Mouse (Mus musculus): ENCODE results near the gene H2-Oa.

H2-Oa gene

DNA sequence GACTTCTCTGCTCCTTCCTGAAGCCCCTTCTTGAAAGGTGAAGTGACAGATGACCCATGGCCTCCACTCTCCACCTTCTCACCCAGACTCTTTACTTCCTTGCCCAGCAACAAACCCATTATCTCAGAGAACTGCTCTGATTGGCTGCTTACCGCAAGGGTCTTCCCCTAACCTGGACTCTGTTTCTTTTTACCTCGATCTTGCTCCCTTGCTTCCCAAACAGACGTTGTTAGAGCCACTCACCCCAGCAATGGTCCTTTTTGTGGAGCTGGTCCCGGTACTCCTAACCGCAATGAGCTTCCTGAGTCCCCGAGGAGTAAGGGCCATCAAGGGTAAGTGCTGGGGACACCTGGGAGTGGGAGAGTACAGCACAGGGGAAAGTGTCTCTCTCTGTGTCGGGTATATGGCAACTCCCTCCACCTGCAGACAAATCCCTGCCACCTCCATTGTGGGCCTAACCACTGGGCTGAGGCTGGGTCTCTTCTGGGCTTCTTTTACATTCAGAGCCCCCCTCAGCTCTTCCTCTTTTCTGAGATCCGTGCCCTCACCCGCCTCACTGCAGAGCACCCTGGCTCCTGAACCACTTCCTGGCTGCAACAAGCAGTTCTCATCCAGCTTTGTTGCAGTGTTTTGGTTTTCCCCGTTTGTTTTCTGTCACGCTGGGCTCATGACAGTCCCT, at the start of gene H2-Oa:
TSS of gene H2-Oa (plus strand) at position 144 of the 679 bp plus-strand sequence.
- DNase-seq (ENCODE audit: low spot score): no peak

GRCm38 (mm10) chr17:34045941-34046340, 46.2 kb upstream of the H2-Oa start:
- no peak for DNase-seq (ENCODE audit: low spot score)

DNA sequence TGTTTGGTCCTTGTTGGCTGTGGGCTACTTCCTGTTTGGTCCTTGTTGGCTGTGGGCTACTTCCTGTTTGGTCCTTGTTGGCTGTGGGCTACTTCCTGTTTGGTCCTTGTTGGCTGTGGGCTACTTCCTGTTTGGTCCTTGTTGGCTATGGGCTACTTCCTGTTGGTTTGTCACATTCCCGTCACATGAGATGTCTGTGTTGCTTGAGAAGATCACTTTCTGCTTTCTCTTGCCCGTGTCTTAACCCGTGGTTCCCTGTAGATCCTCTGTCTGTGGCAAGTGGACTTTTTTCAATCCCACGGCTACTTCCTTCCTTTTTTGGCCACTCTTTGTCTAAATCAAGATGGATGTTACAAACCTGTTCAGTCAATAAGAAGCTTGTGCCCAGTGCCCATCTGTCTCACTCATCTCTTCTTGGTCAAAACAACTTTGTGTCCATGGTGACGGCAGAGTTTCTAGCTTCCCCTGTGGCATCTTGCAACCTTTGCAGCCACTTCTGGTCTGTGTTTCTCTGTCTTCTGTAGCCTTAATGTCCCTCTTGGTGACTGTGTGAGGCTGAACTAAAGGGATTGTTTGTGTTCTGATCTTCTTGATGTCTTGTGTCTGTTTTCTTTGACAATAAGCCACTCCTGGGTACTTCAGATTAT, 44.6 kb upstream of the H2-Oa start:
- no peak for DNase-seq (ENCODE audit: low spot score)

- DNase-seq (ENCODE audit: low spot score): no peak
Measured at GRCm38 (mm10) chr17:34057224-34057623, 34.9 kb upstream of the H2-Oa start.

DNA sequence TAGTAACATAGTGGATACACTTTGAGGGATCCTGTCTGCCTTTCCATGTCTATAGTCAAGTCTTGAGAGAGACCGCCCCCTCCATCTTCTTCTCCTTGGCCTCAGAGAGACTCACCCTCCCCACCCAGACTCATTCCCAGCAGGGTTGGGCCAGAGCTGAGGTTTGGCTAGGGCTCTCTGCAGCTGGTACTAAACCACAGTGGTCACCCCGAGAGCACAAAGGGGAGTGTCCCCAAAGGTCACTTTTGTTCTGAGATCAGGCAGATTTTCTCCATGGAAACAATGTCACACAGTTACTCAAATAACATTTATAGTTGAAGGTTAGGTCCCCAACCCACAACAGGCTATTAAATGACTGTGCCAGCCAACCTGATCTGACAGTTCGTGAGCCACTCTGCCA, 23.3 kb upstream of the H2-Oa start:
- no peak for DNase-seq (ENCODE audit: low spot score)

DNA sequence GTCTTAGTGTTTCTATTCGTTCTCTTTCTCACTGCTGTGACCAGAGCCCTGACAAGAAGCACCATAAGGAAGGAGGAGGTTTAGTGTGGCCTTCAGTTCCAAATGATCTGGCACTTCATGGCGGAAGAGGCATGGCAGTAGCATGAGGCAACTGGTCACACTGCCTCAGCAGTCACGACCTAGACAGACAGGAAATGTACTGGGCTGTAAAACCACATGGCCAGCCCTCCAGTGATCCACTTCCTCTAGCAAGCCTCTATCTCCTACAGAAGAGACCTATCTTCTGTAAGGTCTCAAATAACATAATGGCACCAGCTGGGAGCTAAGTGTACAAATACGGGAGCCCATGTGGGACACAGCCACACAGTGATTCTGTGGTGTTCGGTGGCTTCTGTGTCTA, 20.0 kb upstream of the H2-Oa start:
- no peak for DNase-seq (ENCODE audit: low spot score)

DNA sequence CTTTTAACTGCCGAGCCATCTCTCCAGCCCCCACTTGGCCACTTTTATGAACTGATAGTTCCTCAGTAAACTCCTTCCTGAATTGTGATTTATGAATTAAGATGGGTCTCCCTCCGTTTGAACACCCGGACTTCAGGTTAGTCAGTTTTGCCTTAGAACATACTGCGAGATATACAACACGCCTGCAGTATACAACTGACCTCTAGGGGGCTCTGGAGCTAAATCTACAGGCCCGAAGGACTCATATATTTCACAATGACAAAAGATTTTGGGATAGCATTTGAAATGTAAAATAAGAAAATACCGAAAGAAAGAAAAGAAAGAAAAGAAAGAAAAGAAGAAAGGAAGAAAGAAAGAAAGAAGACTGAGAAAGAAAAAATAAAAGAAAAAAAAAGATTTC, 16.9 kb upstream of the H2-Oa start:
- peak; percentile 65 for DNase-seq (ENCODE audit: low spot score)

DNA sequence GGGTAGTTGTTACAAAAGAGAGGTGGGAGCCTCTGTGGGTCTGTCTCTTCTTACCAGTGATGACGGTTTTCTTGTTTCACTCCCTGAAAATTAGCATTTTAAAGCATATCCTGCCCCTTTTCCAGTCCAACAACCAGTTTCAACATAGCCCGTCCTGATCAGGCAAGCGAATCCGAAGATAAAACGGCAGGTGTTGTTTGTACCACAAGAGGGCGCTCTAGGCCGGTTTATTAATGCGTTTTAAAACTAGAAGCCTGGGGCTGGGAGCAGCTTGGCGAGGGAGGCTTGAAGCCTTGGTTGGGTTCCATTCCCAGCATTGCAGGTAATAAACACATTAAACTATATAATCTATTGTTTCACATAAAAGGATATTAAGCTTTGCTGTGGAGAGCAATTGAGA, 14.6 kb upstream of the H2-Oa start:
- peak; percentile 61 for DNase-seq (ENCODE audit: low spot score)

- no peak for DNase-seq (ENCODE audit: low spot score)
Measured at GRCm38 (mm10) chr17:34078148-34078547, 14.0 kb upstream of the H2-Oa start.

DNA sequence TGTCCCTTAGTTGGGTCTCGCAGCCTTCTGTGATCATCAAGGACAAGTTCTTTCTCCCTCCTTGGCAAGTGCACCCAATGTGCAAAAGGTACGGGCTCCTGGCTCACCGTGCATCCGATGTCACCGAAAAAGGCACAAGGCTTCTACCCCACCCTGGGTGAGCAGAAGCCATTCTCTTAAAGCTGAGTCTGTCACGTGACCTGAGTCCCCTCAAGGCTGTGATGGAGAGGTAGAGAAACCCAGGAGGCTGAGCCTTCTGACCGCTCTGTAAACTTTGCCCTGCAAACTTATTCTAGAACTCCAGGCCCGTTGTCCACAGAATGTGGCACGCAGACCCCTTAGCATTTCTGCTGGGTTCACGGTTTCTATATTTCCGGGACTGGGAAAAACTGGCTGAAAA, 13.1 kb upstream of the H2-Oa start:
- no peak for DNase-seq (ENCODE audit: low spot score)

- DNase-seq (ENCODE audit: low spot score): peak; percentile 11
Measured at GRCm38 (mm10) chr17:34079621-34080020, 12.5 kb upstream of the H2-Oa start.

GRCm38 (mm10) chr17:34083104-34083503, 9.0 kb upstream of the H2-Oa start:
- DNase-seq (ENCODE audit: low spot score): no peak

DNA sequence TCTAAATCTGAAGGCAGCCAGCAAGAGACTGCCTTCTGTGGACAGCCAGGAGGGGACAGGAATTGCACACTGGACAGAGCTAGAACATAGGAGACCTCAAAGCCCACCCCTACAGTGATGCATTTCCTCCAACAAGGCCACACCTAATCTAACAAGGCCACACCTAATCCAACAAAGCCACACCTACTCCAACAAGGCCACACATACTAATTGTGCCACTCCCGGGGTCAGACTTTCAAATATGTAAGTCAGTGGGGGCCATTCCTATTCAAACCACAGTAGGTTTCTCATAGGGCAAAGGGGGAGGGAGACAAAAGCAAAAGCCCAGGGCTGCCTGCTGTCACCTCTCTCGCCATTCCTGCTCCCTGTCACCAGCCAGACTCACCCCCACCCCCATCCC, 4.8 kb upstream of the H2-Oa start:
- DNase-seq (ENCODE audit: low spot score): no peak

DNA sequence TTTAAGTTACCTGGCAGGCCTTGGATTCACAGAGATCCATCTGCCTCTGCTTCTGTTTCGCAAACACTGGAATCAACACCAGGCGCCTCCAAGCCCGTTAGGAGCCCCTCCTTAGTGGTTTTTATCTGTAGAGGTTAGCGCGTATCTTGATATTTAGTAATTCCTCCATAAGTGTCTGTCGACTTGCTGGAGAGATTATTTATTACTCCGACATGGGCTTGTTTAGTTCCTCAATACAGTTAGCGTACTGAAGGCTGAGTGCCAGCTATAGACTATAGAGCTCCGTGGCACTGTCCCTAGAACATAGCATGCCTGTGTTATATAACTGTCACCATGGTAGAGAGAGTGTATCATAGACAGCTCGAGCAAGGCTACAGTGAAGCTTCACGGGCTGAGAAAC, 4.0 kb upstream of the H2-Oa start:
- no peak for DNase-seq (ENCODE audit: low spot score)

- no peak for DNase-seq (ENCODE audit: low spot score)
Measured at GRCm38 (mm10) chr17:34090923-34091322, 1.2 kb upstream of the H2-Oa start.

DNA sequence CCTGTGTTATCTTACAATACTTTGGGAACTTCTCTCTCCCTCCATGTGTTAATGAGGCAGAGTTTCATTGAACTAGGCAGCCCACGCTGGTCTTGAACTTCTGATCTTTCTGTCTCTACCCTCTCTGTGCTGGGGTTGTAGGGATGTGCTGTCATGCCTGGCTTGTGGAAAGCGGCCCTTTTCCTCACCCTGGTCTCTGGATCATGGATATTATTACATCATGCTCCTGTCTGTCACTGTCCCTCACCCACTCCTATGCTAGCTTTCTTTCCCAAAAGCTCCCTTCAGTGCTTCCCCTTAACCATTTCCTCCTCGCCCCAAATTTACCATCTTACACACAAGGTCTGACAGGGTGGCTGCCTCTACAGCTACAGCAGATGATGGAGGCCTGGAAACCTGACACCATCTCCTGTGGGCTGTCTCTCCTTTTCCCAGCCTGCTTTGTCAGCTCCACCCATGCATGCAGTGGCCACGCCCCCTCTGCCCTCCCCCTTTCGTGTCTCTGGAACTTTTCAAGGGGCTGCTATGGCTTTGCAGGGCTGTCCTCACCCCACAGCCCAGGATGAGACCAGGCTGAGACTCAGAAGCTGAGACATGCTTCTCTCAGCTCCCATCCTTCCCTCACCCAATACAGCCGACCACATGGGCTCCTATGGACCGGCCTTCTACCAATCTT, 1.2 kb downstream of the H2-Oa start:
- no peak for DNase-seq (ENCODE audit: low spot score)

DNA sequence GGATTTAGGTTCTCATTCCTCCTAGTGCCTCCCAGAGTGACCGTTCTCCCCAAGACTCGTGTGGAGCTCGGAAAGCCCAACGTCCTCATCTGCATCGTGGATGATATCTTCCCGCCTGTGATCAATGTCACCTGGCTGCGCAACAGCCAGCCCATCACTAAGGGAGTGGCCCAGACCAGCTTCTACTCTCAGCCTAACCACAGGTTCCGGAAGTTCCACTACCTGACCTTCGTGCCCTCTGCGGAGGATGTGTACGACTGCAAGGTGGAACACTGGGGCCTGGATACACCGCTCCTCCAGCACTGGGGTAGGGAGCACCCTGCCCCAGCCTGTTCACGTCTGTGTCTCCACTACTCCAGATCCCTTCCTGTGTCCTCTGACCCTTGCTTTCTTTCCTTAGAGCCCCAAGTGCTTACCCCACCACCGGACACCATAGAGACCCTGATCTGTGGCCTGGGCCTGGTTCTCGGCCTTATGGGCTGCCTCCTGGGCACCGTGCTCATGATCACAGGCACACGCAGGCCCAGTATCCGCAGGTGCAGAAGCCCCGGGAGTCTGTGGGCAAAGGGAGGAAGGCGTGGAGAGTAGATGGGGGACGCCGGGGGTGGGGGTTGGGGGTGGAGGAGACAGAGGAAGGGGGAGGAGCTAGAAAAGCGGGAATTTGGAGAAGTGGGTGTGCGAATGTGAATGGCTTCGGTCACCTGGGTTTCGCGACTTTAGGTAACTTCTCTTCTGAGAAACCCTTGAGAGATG, 2.3 kb downstream of the H2-Oa start:
- DNase-seq (ENCODE audit: low spot score): no peak

DNA sequence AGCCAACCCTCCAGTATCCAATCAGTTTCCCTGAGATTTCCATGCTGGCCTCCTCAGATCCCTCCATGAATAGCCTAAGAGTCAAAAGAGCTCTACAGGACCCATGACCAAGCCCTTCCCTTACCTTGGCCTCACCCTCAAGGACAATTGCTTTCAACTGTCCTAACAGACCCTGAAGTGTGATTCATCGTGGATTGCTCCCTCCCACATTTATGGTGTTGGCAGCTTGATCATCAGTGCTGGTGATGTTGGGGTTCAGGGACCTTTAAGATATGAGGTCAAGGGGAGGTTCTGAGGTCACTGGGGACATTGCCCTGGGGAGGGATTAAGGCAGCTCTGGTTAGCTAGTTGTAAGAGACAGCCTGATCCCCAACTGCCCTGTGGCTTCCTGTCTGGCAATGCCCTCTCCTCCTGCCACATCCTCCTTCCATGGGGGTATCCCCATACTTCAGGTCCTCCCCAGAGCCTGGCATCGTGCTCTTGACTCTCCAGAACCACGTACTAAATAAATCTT, 4.4 kb downstream of the H2-Oa start:
- no peak for DNase-seq (ENCODE audit: low spot score)

DNA sequence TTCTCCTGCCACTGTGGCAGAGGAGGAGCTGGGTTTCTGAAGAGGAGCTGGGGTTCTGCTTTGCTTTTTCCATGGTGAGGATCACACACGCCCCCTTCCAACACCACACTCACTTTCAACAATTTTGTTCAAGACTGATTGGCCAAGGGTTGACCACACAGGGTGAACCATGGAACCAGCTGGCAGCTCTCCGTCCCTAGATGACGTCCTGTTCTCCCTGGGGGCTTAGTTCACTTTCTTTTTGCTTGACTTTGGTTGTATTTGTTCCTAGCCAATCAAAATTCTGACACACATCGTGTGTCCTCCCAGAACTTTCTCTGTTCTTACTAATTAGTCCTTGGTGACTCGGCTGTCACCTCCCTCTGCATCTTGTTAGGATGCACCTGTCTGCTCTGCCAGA, 5.1 kb downstream of the H2-Oa start:
- no peak for DNase-seq (ENCODE audit: low spot score)

DNA sequence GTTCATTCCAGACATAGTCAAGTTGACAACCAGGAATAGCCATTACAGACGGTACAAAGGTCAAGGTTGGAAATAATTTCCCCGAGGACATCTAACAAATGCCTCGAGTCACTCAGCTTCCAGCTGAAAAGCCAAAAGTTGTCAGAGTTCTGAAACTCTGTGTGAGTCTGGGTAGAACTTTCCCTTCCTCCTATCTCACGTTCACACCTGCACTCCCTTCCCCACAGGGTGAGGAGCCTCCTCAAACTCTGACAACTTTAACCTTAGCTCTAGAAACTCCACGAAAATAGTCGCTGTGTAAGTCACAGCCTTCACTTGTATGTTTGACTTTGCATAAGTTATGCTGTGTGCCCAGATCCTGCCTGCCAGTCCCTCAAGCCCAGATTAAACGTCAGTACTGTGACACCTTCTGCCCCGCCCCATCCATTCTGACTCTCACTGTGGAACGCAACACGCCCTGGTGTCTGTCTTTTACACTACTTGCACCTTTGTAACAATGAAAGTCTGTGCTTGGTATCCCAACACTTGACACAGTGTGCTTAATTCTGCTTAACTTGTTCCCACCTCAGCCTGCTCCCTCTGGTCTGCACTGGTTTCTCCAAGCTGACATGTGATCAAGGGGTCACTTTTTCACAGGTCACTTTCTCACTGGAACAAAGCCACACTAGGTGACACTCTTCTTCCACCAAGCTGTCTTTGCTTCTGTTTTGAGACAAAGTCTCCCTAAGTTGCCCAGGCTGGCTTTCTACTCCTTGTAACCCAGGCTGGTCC, 6.8 kb downstream of the H2-Oa start:
- DNase-seq (ENCODE audit: low spot score): no peak

DNA sequence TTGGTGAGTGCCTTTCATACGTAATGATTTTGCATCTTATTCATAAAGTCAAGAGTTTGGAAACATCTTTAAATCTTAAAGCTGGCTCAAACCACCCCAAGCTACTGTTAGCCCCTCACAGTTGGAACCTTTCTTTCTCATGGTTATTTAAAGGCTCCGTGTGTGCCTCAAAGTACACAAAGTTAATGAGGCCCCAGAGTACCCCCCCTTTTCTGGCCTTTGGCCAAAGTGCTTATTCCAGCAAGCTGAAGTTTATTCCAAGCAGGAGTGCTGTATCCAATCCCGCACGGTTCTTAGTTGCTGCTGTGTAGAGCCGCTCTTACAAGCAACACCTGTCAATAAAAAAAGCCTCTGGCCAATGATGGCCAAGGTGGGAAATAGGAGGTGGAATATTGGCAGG, 7.4 kb downstream of the H2-Oa start:
- DNase-seq (ENCODE audit: low spot score): no peak

DNA sequence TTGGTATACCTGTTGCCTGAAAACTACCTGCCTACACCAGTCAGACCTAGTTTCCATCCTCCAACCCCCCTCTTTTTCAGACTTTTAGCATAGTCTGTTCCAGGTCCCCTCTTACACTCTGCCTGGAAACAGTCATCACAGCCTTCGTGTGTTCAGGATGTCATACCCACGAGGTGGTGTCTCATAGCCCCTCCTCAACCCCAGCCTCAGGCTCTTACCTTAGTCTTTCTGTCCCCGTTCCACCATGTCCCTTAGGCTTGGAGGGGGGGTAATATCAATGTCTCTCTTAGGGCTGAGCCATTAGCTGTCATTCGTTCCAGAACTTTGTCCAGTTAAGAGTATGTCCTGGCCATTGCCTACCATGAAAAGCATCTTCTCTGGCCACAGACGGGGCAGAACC, 9.0 kb downstream of the H2-Oa start:
- DNase-seq (ENCODE audit: low spot score): no peak

All from ovary, postnatal 14 days (tissue).